Mouse (Mus musculus): ENCODE measurements around the gene Nup205.

Nup205 gene

GRCm38 (mm10) chr6:35245086-35245485 lies 67.9 kb downstream of the Nup205 start:
- no peak for DNase-seq (ENCODE audit: low read depth, low spot score)

GRCm38 (mm10) chr6:35251807-35252476 lies 74.7 kb downstream of the Nup205 start:
- DNase-seq (ENCODE audit: low read depth, low spot score), result no peak

- peak; percentile 92 for DNase-seq (ENCODE audit: low read depth, low spot score)
Measured at GRCm38 (mm10) chr6:35252477-35253346, 75.5 kb downstream of the Nup205 start.

GRCm38 (mm10) chr6:35253474-35253873 lies 76.3 kb downstream of the Nup205 start:
- no peak for DNase-seq (ENCODE audit: low read depth, low spot score)

GRCm38 (mm10) chr6:35254136-35254904 lies 77.1 kb downstream of the Nup205 start:
- DNase-seq (ENCODE audit: low read depth, low spot score), result peak; percentile 85

- no peak for DNase-seq (ENCODE audit: low read depth, low spot score)
Measured at GRCm38 (mm10) chr6:35255017-35255416, 77.8 kb downstream of the Nup205 start.

GRCm38 (mm10) chr6:35256691-35257090 lies 79.5 kb downstream of the Nup205 start:
- no peak for DNase-seq (ENCODE audit: low read depth, low spot score)

- DNase-seq (ENCODE audit: low read depth, low spot score), result no peak
Measured at GRCm38 (mm10) chr6:35257626-35258190, 80.5 kb downstream of the Nup205 start.

- peak; percentile 37 for DNase-seq (ENCODE audit: low read depth, low spot score)
Measured at GRCm38 (mm10) chr6:35258922-35259321, 81.7 kb downstream of the Nup205 start.

- no peak for DNase-seq (ENCODE audit: low read depth, low spot score)
Measured at GRCm38 (mm10) chr6:35259526-35259925, 82.3 kb downstream of the Nup205 start.

GRCm38 (mm10) chr6:35260531-35260930 lies 83.3 kb downstream of the Nup205 start:
- DNase-seq (ENCODE audit: low read depth, low spot score), result no peak

GRCm38 (mm10) chr6:35265580-35266278 lies 88.5 kb downstream of the Nup205 start:
- no peak for DNase-seq (ENCODE audit: low read depth, low spot score)

- DNase-seq (ENCODE audit: low read depth, low spot score), result no peak
Measured at GRCm38 (mm10) chr6:35268711-35269110, 91.5 kb downstream of the Nup205 start.

- no peak for DNase-seq (ENCODE audit: low read depth, low spot score)
Measured at GRCm38 (mm10) chr6:35269643-35270042, 92.4 kb downstream of the Nup205 start.

- DNase-seq (ENCODE audit: low read depth, low spot score), result no peak
Measured at GRCm38 (mm10) chr6:35271094-35271855, 94.1 kb downstream of the Nup205 start.

- no peak for DNase-seq (ENCODE audit: low read depth, low spot score)
Measured at GRCm38 (mm10) chr6:35271868-35272765, 94.9 kb downstream of the Nup205 start.

- no peak for DNase-seq (ENCODE audit: low read depth, low spot score)
Measured at GRCm38 (mm10) chr6:35273391-35274082, 96.3 kb downstream of the Nup205 start.

- no peak for DNase-seq (ENCODE audit: low read depth, low spot score)
Measured at GRCm38 (mm10) chr6:35277903-35278587, 100.8 kb downstream of the Nup205 start.

All from A20 (cell line).